Mouse (Mus musculus): ENCODE measurements around the gene Sorcs2. TPM values are rescaled to one million over a fixed set of nuclear protein-coding genes. Genes with fewer than 3 reads are reported as not detected.
A peak's percentile ranks its signal among the peaks of the same experiment; 100 is the strongest.

Gene Sorcs2
- polyA plus RNA-seq, 1 experiment = 19.3 TPM

DNA sequence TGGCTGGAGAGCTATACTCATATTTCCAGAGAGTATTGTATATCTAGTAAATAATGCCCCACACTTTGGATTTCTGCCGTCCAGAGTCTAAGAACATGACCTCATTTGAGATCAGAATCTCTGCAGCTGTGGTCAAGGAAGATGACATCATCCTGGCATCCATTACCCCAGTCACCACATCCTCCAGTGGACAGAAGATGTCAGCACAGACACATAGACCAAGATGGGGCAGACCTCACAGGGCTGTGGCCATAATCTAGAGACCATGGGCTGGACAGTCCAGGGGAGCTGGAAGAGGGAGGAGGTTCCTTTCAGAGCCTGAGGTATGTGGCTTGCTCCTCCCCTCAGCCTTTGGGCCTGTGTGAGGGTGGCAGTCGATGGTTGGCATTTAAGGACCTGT is 264.0 kb downstream of the Sorcs2 start:
- Histone ChIP-seq H3K4me1 (ENCODE audit: control insufficient read depth, insufficient read depth, low read length) (peaks cover 5% of the 10 kb centered on the region; the same call in 1 of the 2 replicates), H3K4me3 (replicated peaks; ENCODE audit: extremely low read depth, low read depth, low read length) (no peak overlapping the region)
- no peak for DNase-seq
- 42% methylated on average over 2 of the region's 2 CpGs for WGBS
- TF ChIP-seq CTCF (IDR thresholded peaks at IDR 0.05; ENCODE audit: insufficient read depth, low read length) = no peak

DNA sequence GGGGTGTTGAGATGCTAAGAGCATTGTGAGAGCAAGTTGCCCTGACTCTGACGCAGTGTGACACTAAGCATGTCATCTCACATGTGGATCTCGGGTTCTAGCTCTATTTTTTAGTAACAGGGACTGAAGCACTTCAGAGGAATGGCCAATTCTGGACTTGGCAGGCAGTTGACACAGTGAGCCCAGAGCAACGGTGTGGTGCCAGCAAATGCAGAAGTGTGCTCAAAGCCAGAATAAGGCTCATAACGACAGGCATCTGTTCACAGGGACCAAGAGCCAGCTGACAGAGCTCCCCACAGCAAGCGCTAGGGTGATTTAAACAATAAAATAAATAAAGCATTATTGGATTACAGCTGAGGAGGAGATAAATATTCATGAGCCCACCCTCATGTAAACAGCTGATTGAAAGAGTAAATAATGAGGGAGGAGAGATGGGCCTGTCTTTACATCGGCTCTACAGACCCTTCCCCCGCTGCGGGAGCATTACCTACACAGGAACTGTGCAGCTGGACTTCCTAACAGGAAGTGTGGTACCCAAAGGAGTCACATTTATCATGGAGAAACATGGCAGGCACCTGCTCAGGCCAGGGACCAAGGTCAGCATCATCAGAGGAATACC is 267.4 kb downstream of the Sorcs2 start:
- WGBS = 28% methylated on average over 8 of the region's 8 CpGs
- Histone ChIP-seq H3K4me1 (ENCODE audit: control insufficient read depth, insufficient read depth, low read length) (peaks cover 5% of the 10 kb centered on the region; the same call in 1 of the 2 replicates), H3K4me3 (replicated peaks; ENCODE audit: extremely low read depth, low read depth, low read length) (no peak overlapping the region)
- no peak for TF ChIP-seq POLR2A (IDR thresholded peaks at IDR 0.05; ENCODE audit: borderline replicate concordance, extremely low read depth, low read depth, low read length)
- TF ChIP-seq CTCF (IDR thresholded peaks at IDR 0.05; ENCODE audit: insufficient read depth, low read length) = no peak
- DNase-seq = no peak

- 53% methylated on average over 2 of the region's 2 CpGs for WGBS
- TF ChIP-seq POLR2A (IDR thresholded peaks at IDR 0.05; ENCODE audit: borderline replicate concordance, extremely low read depth, low read depth, low read length) (no peak), CTCF (IDR thresholded peaks at IDR 0.05; ENCODE audit: insufficient read depth, low read length) (no peak)
- H3K4me1 ChIP-seq (ENCODE audit: control insufficient read depth, insufficient read depth, low read length) = peaks cover 5% of the 10 kb centered on the region; the same call in 1 of the 2 replicates
- DNase-seq = no peak
- no peak overlapping the region for H3K4me3 ChIP-seq (replicated peaks; ENCODE audit: extremely low read depth, low read depth, low read length)
These were observed 268.3 kb downstream of the Sorcs2 start for GRCm38 (mm10) chr5:36129661-36130060.

DNA sequence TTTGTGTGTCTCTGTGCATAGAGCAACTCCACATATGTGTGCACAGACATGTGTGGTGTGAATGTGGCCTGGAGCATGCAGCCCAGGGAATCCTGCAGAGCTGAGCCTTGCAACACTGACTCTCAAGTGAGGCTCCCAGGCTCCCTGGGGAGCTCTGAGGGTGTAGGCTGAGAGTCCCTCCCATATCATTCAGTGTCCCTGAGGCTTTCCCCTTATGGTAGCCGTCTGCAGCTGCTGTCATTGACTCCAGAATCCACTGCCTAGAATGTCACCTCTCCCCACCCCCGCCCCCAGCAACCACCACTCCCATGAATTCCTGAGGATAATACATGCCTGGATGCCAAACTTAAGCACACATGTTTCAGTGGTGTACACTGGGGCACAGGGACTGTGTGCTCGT is 269.4 kb downstream of the Sorcs2 start:
- 52% methylated on average over 3 of the region's 3 CpGs for WGBS
- TF ChIP-seq POLR2A (IDR thresholded peaks at IDR 0.05; ENCODE audit: borderline replicate concordance, extremely low read depth, low read depth, low read length) (no peak), CTCF (IDR thresholded peaks at IDR 0.05; ENCODE audit: insufficient read depth, low read length) (no peak)
- no peak for DNase-seq
- peaks cover 5% of the 10 kb centered on the region; the same call in 1 of the 2 replicates for H3K4me1 ChIP-seq (ENCODE audit: control insufficient read depth, insufficient read depth, low read length)
- no peak overlapping the region for H3K4me3 ChIP-seq (replicated peaks; ENCODE audit: extremely low read depth, low read depth, low read length)

DNA sequence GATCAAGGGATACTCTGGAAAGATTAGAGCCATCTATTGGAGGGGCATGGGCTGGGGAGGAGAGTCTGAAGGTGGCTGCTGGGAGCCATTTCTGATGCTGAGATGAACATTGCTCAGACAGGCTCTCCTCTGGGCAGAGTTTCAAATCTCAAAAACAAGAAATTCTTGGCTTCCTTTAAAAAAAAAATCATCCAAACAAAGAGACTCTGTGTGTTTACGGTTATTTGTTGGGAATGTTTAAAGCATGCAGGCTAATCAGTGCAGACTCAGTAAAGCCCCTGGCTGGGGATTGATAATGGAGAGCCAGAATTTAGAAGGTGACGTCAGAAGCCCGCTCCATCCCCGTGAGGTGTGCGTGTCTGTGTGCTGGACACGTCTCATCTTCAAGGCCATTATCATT is 272.9 kb downstream of the Sorcs2 start:
- WGBS = 59% methylated on average over 6 of the region's 6 CpGs
- peaks cover under 1% of the 10 kb centered on the region for H3K4me1 ChIP-seq (ENCODE audit: control insufficient read depth, insufficient read depth, low read length)
- no peak for DNase-seq
- H3K4me3 ChIP-seq (replicated peaks; ENCODE audit: extremely low read depth, low read depth, low read length) = no peak overlapping the region
- TF ChIP-seq CTCF (IDR thresholded peaks at IDR 0.05; ENCODE audit: insufficient read depth, low read length) (no peak), POLR2A (IDR thresholded peaks at IDR 0.05; ENCODE audit: borderline replicate concordance, extremely low read depth, low read depth, low read length) (no peak)

DNA sequence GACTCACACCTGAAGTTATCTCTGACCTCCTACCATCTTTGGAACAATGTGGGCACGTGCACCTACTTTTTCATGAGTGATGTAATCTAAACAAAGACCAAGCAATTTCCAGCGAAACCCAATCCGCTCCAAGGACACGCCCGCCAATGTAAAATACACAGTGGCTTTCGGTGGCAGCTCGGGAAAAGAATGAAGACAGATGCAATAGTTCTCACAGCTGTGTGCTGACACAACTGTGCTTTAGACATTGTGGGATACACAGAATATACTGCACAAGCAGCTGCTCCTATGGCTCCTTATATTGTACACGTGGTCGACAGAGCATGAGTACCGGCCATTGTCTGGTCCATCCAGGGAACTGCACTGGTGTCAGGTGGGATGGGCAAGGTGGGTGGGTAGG is 275.0 kb downstream of the Sorcs2 start:
- Histone ChIP-seq H3K4me1 (ENCODE audit: control insufficient read depth, insufficient read depth, low read length) (no peaks in the 10 kb centered on the region; the same call in 1 of the 2 replicates), H3K4me3 (replicated peaks; ENCODE audit: extremely low read depth, low read depth, low read length) (no peak overlapping the region)
- DNase-seq = no peak
- WGBS = 60% methylated on average over 10 of the region's 10 CpGs
- TF ChIP-seq POLR2A (IDR thresholded peaks at IDR 0.05; ENCODE audit: borderline replicate concordance, extremely low read depth, low read depth, low read length) (no peak), CTCF (IDR thresholded peaks at IDR 0.05; ENCODE audit: insufficient read depth, low read length) (no peak)

DNA sequence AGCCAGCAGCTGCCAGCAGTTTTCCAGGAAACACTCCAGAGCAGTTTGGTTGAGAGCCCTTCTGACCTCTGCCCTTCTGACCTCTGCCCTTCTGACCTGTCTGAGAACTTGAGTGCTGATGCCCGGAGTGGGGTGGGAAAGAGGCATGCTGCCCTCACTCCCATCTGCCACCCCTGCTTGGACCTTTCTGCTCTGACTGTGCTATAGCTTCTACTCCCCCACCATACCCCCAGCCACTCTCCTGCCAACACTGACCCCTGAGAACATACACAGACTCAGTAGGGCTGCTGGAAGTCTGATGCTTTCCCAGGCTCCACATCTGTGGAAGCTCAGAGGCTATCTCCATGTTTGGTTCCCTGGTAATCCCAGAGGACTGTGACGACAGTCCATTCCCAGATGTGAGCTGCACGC is 277.0 kb downstream of the Sorcs2 start:
- WGBS = 29% methylated on average over 3 of the region's 3 CpGs
- no peak overlapping the region for H3K4me3 ChIP-seq (replicated peaks; ENCODE audit: extremely low read depth, low read depth, low read length)
- TF ChIP-seq CTCF (IDR thresholded peaks at IDR 0.05; ENCODE audit: insufficient read depth, low read length) (no peak), POLR2A (IDR thresholded peaks at IDR 0.05; ENCODE audit: borderline replicate concordance, extremely low read depth, low read depth, low read length) (no peak)
- no peaks in the 10 kb centered on the region; the same call in 1 of the 2 replicates for H3K4me1 ChIP-seq (ENCODE audit: control insufficient read depth, insufficient read depth, low read length)
- DNase-seq = peak; percentile 25

DNA sequence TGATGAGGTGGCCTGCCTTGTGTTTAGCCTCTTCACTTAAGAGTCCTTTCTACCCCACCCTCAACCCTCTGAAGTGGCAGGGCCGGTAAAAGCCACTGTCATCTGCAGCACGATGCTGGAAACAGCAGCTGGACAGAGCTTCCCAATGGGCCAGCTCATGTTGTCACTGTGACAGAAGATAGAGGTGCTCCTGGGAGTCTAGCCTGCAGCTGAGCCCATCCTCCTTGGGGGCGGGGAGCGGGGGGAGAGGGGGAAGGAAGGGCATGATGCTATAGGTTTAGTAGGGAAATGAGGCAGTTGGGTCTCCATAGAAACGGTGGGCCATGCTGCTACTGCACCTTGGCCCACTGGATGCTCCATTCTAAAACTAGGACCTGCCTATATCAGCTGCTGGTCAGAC is 279.9 kb downstream of the Sorcs2 start:
- no peak for DNase-seq
- H3K4me3 ChIP-seq (replicated peaks; ENCODE audit: extremely low read depth, low read depth, low read length) = no peak overlapping the region
- TF ChIP-seq CTCF (IDR thresholded peaks at IDR 0.05; ENCODE audit: insufficient read depth, low read length) (no peak), POLR2A (IDR thresholded peaks at IDR 0.05; ENCODE audit: borderline replicate concordance, extremely low read depth, low read depth, low read length) (no peak)
- no peaks in the 10 kb centered on the region; the same call in 1 of the 2 replicates for H3K4me1 ChIP-seq (ENCODE audit: control insufficient read depth, insufficient read depth, low read length)
- WGBS = 58% methylated on average over 5 of the region's 5 CpGs

DNA sequence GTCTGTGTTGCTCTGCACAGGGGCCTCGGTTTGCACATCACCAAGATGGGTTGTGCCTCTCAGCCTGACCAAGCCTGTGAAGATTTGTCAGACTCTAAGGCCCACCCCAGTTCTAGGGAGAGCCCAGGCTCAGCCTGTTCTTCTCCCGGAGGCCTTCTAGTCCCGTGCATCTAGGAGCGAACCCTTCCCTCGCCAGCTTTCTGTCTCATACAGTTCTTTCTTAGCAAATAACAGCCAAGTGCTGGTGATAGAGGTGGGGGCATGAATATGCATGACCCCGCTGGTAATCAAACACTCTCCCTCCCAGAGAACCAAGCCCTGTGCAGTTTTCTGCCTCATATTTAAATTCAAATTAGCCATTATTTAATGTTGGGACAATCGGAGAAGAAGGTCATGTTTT is 282.4 kb downstream of the Sorcs2 start:
- WGBS = 71% methylated on average over 7 of the region's 7 CpGs
- no peak for DNase-seq
- no peaks in the 10 kb centered on the region for H3K4me1 ChIP-seq (ENCODE audit: control insufficient read depth, insufficient read depth, low read length)
- TF ChIP-seq POLR2A (IDR thresholded peaks at IDR 0.05; ENCODE audit: borderline replicate concordance, extremely low read depth, low read depth, low read length) (no peak), CTCF (IDR thresholded peaks at IDR 0.05; ENCODE audit: insufficient read depth, low read length) (no peak)
- H3K4me3 ChIP-seq (replicated peaks; ENCODE audit: extremely low read depth, low read depth, low read length) = no peak overlapping the region

GRCm38 (mm10) chr5:36113696-36114095 is 284.2 kb downstream of the Sorcs2 start:
- TF ChIP-seq POLR2A (IDR thresholded peaks at IDR 0.05; ENCODE audit: borderline replicate concordance, extremely low read depth, low read depth, low read length) (no peak), CTCF (IDR thresholded peaks at IDR 0.05; ENCODE audit: insufficient read depth, low read length) (no peak)
- Histone ChIP-seq H3K4me1 (ENCODE audit: control insufficient read depth, insufficient read depth, low read length) (no peaks in the 10 kb centered on the region), H3K4me3 (replicated peaks; ENCODE audit: extremely low read depth, low read depth, low read length) (no peak overlapping the region)
- DNase-seq = no peak
- WGBS = 80% methylated on average over 2 of the region's 2 CpGs

Measured in lung, adult 2 months (tissue).